Mouse (Mus musculus): ENCODE measurements at regions not wholly inside any gene's neighbourhood (a gene's known extent, or its start where the extent isn't known, plus 50 kb on each side); places are given as distances from the start of the nearest gene placed in this dataset.

DNA sequence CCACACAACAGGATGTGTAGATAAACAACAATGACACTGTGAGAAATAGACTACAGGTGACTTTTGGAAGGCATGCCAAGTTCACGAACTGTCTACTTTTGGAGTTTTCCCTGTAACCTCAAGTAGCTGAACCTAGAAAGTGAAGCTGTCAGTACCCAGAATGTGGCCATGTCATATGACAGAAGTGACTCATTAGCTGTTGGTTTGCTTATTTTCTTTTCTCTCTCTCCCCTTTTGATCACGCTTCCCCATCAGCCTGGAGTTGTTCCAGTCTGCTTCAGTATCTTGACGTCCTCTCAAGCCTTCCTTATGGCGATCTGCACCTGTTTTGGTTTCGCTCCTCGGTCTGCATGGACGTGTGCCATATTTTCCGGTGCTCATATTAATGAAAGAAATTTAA lies 90.8 kb upstream of the Foxq1 start:
- Histone ChIP-seq H3K36me3 (ENCODE audit: control insufficient read depth, insufficient read depth, low read length) (no peaks in the 10 kb centered on the region), H3K4me3 (ENCODE audit: low read depth, low read length) (no peak overlapping the region), H3K4me2 (no peak overlapping the region), H3K4me1 (replicated peaks; ENCODE audit: control insufficient read depth, insufficient read depth, low read length) (no peaks in the 10 kb centered on the region), H3K27ac (ENCODE audit: low read depth, low read length) (no peak overlapping the region), H3K27me3 (replicated peaks; ENCODE audit: control insufficient read depth, insufficient read depth, low read length) (no peaks in the 10 kb centered on the region), H3K9ac (ENCODE audit: low read depth, low read length) (no peak overlapping the region), H3K9me3 (ENCODE audit: control insufficient read depth, low read length) (no peaks in the 10 kb centered on the region)
- DNase-seq (ENCODE audit: low spot score) = no peak
- WGBS = 80% methylated on average over 8 of the region's 8 CpGs
- ATAC-seq (replicated peaks; ENCODE audit: low FRiP score) = no peak

DNA sequence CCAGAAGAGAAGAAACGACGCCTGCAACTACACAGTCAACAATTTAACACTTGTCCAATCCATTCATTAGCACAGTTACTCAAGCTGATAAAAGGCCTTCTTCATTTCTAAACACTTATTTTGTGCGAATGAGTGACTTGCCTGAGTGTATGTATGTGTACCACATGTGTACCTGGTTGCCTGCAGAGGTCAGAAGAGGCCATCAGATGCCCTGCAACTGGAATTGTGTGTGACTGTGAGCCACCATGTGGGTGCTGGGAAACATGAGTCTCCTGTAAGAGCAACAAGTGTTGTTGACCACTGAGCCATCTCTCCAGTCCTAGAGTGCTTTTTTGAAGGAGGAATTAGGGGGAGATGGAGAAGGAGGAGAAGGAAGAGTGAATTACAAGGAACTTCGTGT lies 90.2 kb upstream of the Foxq1 start:
- Histone ChIP-seq H3K27me3 (replicated peaks; ENCODE audit: control insufficient read depth, insufficient read depth, low read length) (no peaks in the 10 kb centered on the region), H3K4me3 (ENCODE audit: low read depth, low read length) (no peak overlapping the region), H3K27ac (ENCODE audit: low read depth, low read length) (no peak overlapping the region), H3K4me2 (no peak overlapping the region), H3K9ac (ENCODE audit: low read depth, low read length) (no peak overlapping the region), H3K4me1 (replicated peaks; ENCODE audit: control insufficient read depth, insufficient read depth, low read length) (no peaks in the 10 kb centered on the region), H3K9me3 (ENCODE audit: control insufficient read depth, low read length) (no peaks in the 10 kb centered on the region), H3K36me3 (ENCODE audit: control insufficient read depth, insufficient read depth, low read length) (no peaks in the 10 kb centered on the region)
- ATAC-seq (replicated peaks; ENCODE audit: low FRiP score) = no peak
- no peak for DNase-seq (ENCODE audit: low spot score)
- WGBS = 65% methylated on average over 4 of the region's 4 CpGs

DNA sequence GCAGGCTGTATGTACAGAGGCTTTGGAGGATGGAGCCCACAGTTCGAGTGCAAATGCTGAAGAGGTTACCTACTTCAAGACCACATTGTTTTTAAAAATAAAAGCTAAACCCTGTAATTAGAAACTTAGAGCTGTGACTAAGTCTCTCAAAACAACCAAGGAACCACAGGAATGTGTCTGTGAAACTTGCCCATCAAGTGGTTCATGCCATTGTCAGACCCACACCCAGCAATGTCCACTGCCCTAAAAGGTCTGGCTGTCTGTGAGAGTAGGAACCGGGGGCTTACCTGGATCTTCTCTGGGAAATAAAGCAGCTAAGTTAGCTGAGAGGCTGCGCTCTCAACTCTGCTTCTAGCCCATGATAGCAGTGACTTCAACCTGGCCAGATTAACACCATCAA lies 87.8 kb upstream of the Foxq1 start:
- no peak for DNase-seq (ENCODE audit: low spot score)
- H3K9me3 ChIP-seq (ENCODE audit: control insufficient read depth, low read length) = no peaks in the 10 kb centered on the region
- H3K36me3 ChIP-seq (ENCODE audit: control insufficient read depth, insufficient read depth, low read length) = no peaks in the 10 kb centered on the region
- WGBS = 78% methylated on average over 3 of the region's 3 CpGs
- no peaks in the 10 kb centered on the region for H3K27me3 ChIP-seq (replicated peaks; ENCODE audit: control insufficient read depth, insufficient read depth, low read length)
- no peak overlapping the region for H3K9ac ChIP-seq (ENCODE audit: low read depth, low read length)
- ATAC-seq (replicated peaks; ENCODE audit: low FRiP score) = no peak
- H3K4me2 ChIP-seq = no peak overlapping the region
- H3K4me3 ChIP-seq (ENCODE audit: low read depth, low read length) = no peak overlapping the region
- H3K27ac ChIP-seq (ENCODE audit: low read depth, low read length) = no peak overlapping the region
- H3K4me1 ChIP-seq (replicated peaks; ENCODE audit: control insufficient read depth, insufficient read depth, low read length) = no peaks in the 10 kb centered on the region

DNA sequence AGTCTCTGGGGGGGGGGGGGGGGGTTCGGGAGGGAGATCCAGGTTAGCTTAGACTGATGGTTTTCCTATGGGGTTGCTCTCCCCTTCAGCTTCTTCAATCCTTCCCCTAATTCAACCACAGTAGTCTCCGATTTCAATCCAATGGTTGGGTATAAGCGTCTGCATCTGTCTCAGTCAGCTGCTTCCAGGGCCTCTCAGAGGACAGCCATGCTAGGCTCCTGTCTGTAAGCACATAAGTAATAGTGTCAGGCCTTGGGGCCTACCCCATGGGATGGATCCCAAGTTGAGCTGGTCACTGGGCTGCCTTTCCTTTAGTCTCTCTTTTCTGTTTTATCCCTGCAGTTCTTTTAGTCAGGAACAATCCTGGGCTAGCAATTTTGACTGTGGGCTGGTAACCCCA lies 87.0 kb upstream of the Foxq1 start:
- H3K9me3 ChIP-seq (ENCODE audit: control insufficient read depth, low read length) = no peaks in the 10 kb centered on the region
- 72% methylated on average over 3 of the region's 3 CpGs for WGBS
- no peak overlapping the region for H3K27ac ChIP-seq (ENCODE audit: low read depth, low read length)
- H3K36me3 ChIP-seq (ENCODE audit: control insufficient read depth, insufficient read depth, low read length) = no peaks in the 10 kb centered on the region
- no peaks in the 10 kb centered on the region for H3K4me1 ChIP-seq (replicated peaks; ENCODE audit: control insufficient read depth, insufficient read depth, low read length)
- no peaks in the 10 kb centered on the region for H3K27me3 ChIP-seq (replicated peaks; ENCODE audit: control insufficient read depth, insufficient read depth, low read length)
- DNase-seq (ENCODE audit: low spot score) = no peak
- no peak overlapping the region for H3K4me3 ChIP-seq (ENCODE audit: low read depth, low read length)
- H3K4me2 ChIP-seq = no peak overlapping the region
- no peak for ATAC-seq (replicated peaks; ENCODE audit: low FRiP score)
- no peak overlapping the region for H3K9ac ChIP-seq (ENCODE audit: low read depth, low read length)

DNA sequence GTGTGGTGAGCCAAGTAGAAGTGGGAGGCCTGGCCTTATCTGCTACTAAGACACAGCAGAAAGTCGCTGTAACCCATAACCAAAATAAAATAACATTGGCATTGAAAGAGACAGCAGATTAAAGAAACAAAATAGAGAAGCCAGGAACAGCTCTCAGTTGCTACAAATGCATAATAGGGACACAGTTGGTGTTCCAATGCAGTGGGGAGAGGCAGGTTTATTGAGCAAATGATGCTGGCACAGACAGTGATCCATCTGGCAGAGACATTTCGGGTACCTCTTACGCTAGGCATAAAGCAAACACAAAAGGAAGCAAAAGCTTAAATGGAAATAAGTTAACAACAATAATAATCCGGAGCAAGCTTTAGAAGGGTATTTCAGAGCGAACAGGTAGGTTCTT lies 83.6 kb upstream of the Foxq1 start:
- Histone ChIP-seq H3K27ac (ENCODE audit: low read depth, low read length) (no peak overlapping the region), H3K4me1 (replicated peaks; ENCODE audit: control insufficient read depth, insufficient read depth, low read length) (no peaks in the 10 kb centered on the region), H3K9ac (ENCODE audit: low read depth, low read length) (no peak overlapping the region), H3K4me2 (no peak overlapping the region), H3K4me3 (ENCODE audit: low read depth, low read length) (no peak overlapping the region), H3K27me3 (replicated peaks; ENCODE audit: control insufficient read depth, insufficient read depth, low read length) (no peaks in the 10 kb centered on the region), H3K36me3 (ENCODE audit: control insufficient read depth, insufficient read depth, low read length) (no peaks in the 10 kb centered on the region), H3K9me3 (ENCODE audit: control insufficient read depth, low read length) (no peaks in the 10 kb centered on the region)
- 82% methylated on average over 5 of the region's 5 CpGs for WGBS
- DNase-seq (ENCODE audit: low spot score) (no peak), ATAC-seq (replicated peaks; ENCODE audit: low FRiP score) (no peak)

DNA sequence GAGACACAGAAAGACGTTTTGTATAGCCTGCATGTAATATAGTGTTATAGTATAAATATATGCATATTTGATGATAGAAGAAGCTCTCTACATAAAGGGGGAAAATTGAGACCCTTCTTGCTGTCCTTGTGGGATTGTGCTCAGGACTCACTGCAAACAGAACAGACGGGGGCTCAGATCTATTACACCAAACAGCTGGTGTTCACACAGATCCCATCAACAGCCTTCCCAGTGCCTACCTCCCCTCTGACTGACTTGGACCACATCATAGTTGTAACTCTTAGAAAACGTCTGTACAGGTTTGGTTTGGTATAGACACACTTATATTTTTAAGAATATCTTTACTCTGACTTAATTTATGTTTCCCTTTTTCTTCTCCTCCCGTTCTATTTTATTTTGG lies 83.1 kb upstream of the Foxq1 start:
- Histone ChIP-seq H3K27me3 (replicated peaks; ENCODE audit: control insufficient read depth, insufficient read depth, low read length) (no peaks in the 10 kb centered on the region), H3K4me1 (replicated peaks; ENCODE audit: control insufficient read depth, insufficient read depth, low read length) (no peaks in the 10 kb centered on the region), H3K9me3 (ENCODE audit: control insufficient read depth, low read length) (no peaks in the 10 kb centered on the region), H3K4me3 (ENCODE audit: low read depth, low read length) (no peak overlapping the region), H3K27ac (ENCODE audit: low read depth, low read length) (no peak overlapping the region), H3K36me3 (ENCODE audit: control insufficient read depth, insufficient read depth, low read length) (no peaks in the 10 kb centered on the region), H3K4me2 (no peak overlapping the region), H3K9ac (ENCODE audit: low read depth, low read length) (no peak overlapping the region)
- DNase-seq (ENCODE audit: low spot score) (no peak), ATAC-seq (replicated peaks; ENCODE audit: low FRiP score) (no peak)
- 57% methylated on average over 4 of the region's 4 CpGs for WGBS

DNA sequence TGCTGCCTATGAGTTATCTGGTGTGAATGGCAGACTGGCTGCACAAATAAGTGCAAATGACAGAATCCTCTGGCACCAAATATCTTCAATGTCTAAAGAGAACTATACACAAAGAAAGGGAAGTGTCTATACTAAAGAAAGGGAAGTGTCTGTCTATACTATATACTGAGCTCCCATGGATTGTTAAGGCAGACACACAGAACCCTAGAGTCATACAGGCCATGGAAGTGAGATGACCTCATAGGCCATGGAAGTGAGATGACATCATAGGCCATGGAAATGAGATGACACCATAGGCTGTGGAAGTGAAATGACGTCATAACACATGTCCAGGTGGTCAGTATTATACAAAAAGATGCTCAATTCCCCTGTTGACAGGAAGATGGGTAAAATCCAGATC lies 82.7 kb upstream of the Foxq1 start:
- H3K9ac ChIP-seq (ENCODE audit: low read depth, low read length) = no peak overlapping the region
- no peaks in the 10 kb centered on the region for H3K36me3 ChIP-seq (ENCODE audit: control insufficient read depth, insufficient read depth, low read length)
- no peak for DNase-seq (ENCODE audit: low spot score)
- H3K4me2 ChIP-seq = no peak overlapping the region
- H3K9me3 ChIP-seq (ENCODE audit: control insufficient read depth, low read length) = no peaks in the 10 kb centered on the region
- H3K27ac ChIP-seq (ENCODE audit: low read depth, low read length) = no peak overlapping the region
- H3K27me3 ChIP-seq (replicated peaks; ENCODE audit: control insufficient read depth, insufficient read depth, low read length) = no peaks in the 10 kb centered on the region
- no peak overlapping the region for H3K4me3 ChIP-seq (ENCODE audit: low read depth, low read length)
- no peak for ATAC-seq (replicated peaks; ENCODE audit: low FRiP score)
- WGBS = 67% methylated on average over 1 of the region's 1 CpGs
- no peaks in the 10 kb centered on the region for H3K4me1 ChIP-seq (replicated peaks; ENCODE audit: control insufficient read depth, insufficient read depth, low read length)

DNA sequence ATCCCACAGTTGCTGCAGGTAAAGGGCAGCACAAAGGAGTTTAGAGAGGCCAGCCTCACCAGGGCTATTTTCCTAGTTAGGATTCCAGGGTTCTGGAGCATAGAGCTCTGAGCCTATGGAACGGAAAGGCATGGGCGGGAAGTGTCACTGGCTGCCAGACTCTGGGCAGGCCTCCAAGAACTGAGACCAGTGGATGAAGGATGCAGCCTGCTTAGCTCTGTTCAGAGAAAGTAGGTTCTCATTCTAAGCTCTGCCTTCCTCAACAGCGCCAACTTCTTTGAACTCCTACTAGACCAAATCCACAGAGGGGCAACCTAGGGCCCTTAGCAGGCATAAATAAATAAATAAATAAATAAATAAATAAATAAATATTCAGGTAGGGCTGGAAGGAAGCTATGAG lies 80.1 kb upstream of the Foxq1 start:
- Histone ChIP-seq H3K9me3 (ENCODE audit: control insufficient read depth, low read length) (no peaks in the 10 kb centered on the region), H3K27me3 (replicated peaks; ENCODE audit: control insufficient read depth, insufficient read depth, low read length) (no peaks in the 10 kb centered on the region), H3K36me3 (ENCODE audit: control insufficient read depth, insufficient read depth, low read length) (no peaks in the 10 kb centered on the region), H3K4me1 (replicated peaks; ENCODE audit: control insufficient read depth, insufficient read depth, low read length) (no peaks in the 10 kb centered on the region), H3K27ac (ENCODE audit: low read depth, low read length) (no peak overlapping the region), H3K4me2 (no peak overlapping the region), H3K4me3 (ENCODE audit: low read depth, low read length) (no peak overlapping the region), H3K9ac (ENCODE audit: low read depth, low read length) (no peak overlapping the region)
- no peak for DNase-seq (ENCODE audit: low spot score)
- WGBS = 82% methylated on average over 3 of the region's 3 CpGs
- ATAC-seq (replicated peaks; ENCODE audit: low FRiP score) = no peak

DNA sequence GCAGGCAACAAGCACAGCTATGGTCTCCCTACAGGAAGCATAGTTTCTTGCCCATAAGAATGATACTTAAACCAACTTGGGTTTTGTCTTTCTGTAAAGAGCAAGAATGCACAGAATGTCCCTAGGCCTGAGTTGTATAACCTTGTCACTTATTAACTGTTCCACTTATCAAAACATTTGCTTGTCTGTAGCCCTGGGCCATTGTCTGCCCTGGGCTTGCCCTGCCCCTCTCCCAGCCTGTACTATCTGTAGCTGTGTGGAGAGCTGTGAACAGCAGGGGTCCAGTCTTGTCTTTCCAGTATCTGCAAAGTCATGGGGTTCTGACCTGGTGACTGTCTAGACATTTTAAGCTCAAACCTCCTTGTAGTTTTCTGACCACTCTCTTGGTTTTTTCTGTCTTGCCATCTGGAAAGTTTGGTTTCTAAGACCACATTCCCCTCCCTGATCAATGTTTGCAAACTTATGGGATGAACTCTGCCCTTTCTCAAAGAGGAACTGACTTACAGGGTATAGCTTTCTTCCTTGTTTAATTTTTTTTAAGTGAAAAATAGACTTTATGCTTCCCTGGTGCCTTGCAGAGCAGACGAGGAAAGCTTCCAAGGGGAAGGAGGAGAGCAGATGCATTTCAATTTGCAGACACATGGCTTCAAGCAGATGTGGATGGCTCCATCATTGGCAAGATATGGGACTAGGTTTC lies 78.6 kb upstream of the Foxq1 start:
- no peak for ATAC-seq (replicated peaks; ENCODE audit: low FRiP score)
- 41% methylated on average over 1 of the region's 1 CpGs for WGBS
- no peak overlapping the region for H3K27ac ChIP-seq (ENCODE audit: low read depth, low read length)
- H3K36me3 ChIP-seq (ENCODE audit: control insufficient read depth, insufficient read depth, low read length) = no peaks in the 10 kb centered on the region
- no peaks in the 10 kb centered on the region for H3K9me3 ChIP-seq (ENCODE audit: control insufficient read depth, low read length)
- no peaks in the 10 kb centered on the region for H3K4me1 ChIP-seq (replicated peaks; ENCODE audit: control insufficient read depth, insufficient read depth, low read length)
- no peak overlapping the region for H3K4me3 ChIP-seq (ENCODE audit: low read depth, low read length)
- no peaks in the 10 kb centered on the region for H3K27me3 ChIP-seq (replicated peaks; ENCODE audit: control insufficient read depth, insufficient read depth, low read length)
- DNase-seq (ENCODE audit: low spot score) = no peak
- H3K4me2 ChIP-seq = no peak overlapping the region
- no peak overlapping the region for H3K9ac ChIP-seq (ENCODE audit: low read depth, low read length)

Measured in liver, embryonic 11.5 days (tissue).